Mouse (Mus musculus) layer of hippocampus, postnatal 36 days (tissue): ENCODE results near the gene Gpr179. TPM values are rescaled to one million over a fixed set of nuclear protein-coding genes. Genes with fewer than 3 reads are reported as not detected.
"Not testable (repeated sequence)": the region's sequence is repeated elsewhere in the genome, so short reads cannot be mapped to it uniquely, and the experiment has no call there.

Source experiments
- DNase-seq, 2 experiments: peaks; one replicate each; pipeline ENCODE4 v3.0.0; 2022
- total RNA-seq, 2 experiments: library from RNA; stranded (reverse); gene quantifications; 2 replicates each; pipeline ENCODE4 v1.2.3; 2021

Gene Gpr179
- total RNA-seq, 2 experiments from 2014 or later, result 0.23 to 0.30 TPM

DNA sequence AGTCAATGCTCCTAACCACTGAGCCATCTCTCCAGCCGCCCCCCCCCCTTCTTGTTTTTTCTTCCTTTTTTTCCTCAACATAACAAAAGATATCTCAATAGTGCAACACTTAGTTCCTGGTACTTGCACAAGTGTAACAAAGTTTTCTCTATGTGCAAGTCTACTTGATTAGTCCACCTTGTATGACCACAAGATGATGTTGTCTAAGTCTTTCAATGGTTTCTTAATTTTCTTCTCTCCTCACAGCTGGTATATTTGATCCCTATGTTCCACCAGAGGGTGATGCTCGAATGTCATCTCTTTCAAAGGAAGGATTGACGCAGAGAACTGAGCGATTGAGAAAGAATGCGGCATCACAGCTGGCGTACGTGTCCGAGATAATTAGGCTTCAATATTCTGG lies 30.7 kb downstream of the Gpr179 start:
- DNase-seq, result no peak

DNA sequence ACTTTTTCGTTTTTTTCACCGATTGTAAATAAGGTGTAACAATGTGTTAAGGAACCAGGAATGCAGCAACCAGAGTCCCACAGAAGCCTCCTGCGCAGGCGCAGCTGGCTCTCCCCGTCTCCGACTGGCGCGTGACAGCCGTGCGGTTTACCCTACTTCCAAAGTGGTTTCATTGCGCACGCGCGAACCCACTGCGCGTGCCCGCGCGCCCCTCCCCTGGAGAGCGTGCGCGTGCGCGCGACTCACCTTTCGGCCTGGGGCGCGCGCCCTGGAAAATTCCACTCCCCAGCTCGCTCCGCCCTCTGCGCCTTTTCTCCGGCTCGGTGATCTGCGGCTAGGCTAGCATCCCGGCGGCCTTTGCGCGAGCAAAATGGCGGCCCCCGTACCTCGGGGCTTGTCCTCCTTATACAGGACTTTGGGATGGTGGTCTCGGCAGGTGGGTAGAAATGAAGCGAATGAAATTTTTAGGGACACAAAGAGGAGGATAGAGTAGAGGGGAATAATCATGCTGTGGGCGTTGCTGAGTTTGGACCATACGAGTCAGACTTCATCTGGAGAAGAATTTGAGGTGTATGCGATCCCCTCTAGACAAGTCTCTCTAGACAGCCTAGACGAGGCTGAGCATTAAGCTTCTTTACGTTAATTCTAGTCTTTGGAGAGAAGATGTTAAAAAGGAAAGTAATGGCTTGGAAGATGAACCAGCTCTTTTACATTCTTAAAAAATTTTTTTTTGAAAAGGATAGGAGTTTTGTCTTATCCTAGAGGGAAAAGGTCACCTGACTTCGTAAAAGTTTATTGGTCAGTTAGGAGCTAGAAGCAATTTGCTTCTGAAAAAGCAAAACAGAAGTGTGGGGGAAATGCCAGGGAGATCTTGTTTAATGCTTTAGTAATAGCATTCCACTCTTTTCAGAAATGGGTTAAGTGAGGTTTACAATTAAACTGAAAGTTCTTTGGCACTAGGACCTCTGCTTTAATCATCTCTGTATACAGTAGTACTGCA lies 36.1 kb downstream of the Gpr179 start, which contains the start of gene Mrpl45:
Mrpl45 (plus strand) TSS at position 213 of the 1,000 bp plus-strand sequence.
- peak; percentile 98 for DNase-seq

DNA sequence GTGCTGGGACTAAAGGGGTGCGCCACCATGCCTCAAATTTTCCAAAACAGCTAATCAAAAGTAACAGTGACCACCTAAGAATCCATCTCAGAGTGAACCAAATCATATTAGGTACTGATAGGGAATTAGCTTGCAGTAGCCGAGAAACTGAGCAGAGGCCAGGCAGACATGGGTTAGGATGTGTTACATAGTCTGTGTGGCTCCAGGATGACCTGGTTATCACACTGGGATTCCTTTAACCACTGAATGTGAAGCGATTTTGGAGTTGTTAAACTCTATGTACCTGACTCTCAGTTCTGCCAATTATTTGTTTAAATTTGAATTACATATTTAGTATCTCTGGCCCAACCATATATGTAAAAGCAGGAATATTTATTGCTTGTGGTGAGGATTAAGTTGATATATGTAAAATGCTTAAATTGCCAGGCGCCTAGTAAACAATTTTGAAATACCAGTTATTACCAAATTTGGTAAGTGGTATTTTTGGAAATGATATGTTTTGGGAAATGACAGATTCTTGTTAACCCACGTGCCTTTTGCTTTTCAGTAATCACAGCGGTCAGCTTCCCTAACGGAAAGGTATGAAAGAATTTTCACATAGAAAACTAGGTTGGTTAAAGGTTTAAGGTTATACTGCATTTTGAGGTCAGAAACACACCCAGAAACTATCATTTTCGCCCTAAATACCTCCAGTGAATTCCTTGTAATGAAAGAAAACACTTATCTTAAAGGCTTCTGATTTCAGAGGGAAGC lies 37.0 kb downstream of the Gpr179 start:
- no peak for DNase-seq

DNA sequence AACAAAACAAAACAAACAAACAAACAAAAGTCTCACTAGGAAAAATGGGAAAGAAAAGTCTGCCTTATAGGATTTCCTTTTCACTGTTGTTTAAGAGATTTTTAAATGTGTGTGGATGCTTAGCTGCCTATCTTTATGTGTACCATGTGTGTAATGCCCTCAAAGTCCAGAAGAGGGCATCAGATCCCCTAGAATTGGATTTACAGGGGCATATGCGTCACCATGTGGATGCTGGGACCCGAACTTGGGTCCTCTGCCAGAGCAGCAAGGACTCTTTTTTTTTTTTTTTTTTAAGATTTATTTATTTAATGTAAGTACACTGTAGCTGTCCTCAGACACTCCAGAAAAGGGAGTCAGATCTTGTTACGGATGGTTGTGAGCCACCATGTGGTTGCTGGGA lies 37.8 kb downstream of the Gpr179 start:
- DNase-seq, result no peak

DNA sequence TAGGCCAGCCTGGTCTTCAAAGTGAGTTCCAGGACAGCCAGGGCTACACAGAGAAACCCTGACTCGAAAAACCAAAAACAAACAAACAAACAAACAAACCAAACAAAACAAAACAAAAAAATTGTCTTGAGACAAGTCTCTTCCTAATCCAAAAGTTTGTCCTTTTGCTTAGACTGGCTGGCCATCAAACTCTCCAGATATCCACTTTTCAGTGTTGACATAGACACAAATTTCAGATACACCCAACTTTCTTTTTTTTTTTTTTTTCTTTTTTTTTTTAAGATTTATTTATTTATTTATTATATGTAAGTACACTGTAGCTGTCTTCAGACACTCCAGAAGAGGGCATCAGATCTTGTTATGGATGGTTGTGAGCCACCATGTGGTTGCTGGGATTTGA lies 39.0 kb downstream of the Gpr179 start:
- DNase-seq, result not testable (repeated sequence)

DNA sequence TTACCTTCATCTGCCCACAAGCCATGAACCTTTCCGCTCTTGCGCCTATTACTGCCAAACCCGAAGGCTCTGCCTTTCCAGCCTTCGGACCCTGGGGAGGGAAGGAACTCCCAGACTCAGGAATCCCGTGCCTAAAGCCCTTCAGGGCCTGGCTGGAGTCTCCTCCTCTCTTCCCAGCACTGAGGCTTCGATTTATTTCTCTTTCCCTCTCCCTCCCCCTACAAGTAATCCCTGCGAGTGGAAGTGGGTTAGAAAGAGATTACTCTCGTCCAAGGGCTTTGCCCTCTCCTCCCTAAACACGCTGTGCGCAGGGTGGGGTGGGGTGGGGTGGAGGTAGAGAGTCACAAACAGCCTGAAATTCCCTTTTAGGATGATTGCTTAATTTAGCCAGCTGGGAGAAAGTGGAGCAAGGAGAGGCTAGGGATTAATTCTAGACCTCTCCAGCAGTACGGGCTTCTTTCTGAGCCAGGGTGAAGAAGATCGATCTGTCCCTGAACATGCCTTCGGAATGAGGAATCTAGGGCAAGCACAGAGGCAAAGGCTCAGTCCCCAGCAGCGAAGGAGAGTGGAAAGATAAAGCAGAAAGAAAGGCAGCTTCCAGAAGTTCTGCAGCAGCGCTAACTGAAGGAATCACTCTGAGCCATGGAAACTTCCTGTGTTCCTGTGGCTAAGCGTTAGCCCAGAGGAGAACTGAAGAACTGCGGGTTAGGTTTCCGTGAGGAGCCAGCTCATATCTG lies 40.8 kb downstream of the Gpr179 start:
- no peak for DNase-seq

DNA sequence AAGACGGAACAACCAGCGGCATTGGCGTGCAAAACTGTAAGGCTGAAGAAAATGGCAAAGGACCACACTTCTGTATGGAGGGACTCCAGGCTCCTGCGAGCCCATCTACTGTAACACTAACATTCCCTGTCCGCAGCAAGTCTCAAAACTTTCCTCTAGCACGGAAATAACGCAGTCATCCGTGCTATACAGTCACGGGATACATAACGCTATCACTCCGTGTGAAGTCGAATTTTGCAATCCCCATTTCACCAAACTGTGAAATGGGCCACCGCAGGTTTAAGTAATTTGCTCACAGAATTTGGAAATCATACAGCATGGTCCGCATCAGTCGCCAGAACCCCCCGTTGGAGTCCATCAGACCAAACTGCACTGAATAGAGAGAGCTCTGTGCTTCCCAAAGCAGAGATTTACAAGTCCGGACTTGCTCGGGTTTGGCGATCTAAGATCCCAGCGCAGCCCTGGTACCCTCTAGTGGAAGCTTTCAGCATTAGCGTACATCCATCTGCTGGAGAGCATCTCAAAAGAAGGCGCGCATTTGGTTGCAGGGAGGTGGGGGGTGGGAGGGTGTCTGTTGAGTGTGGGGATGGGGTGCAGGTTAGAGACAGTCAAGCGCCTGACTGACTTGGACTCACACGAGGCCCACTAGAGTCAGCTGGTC lies 41.8 kb downstream of the Gpr179 start:
- peak; percentile 64 to 76 for DNase-seq

DNA sequence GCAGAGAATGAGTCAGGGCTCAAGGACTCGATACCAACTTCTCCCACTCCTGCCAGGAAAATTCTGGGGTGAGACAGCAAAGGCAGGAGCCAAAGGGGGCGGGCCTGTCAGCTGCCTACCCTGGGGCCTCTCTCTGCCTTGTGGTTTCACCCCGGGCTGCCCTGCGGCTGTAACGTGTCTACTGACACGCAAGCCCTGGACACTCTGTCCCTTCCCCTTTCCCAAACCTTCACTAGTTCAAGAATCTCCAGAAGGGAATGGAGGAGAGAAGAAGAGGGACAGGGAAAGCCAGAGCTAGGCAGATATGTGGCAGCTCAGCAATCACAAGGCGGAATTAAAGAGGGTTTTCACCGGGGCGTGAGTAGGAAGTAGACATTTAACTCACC lies 42.4 kb downstream of the Gpr179 start:
- DNase-seq, result peak; percentile 51 to 64

DNA sequence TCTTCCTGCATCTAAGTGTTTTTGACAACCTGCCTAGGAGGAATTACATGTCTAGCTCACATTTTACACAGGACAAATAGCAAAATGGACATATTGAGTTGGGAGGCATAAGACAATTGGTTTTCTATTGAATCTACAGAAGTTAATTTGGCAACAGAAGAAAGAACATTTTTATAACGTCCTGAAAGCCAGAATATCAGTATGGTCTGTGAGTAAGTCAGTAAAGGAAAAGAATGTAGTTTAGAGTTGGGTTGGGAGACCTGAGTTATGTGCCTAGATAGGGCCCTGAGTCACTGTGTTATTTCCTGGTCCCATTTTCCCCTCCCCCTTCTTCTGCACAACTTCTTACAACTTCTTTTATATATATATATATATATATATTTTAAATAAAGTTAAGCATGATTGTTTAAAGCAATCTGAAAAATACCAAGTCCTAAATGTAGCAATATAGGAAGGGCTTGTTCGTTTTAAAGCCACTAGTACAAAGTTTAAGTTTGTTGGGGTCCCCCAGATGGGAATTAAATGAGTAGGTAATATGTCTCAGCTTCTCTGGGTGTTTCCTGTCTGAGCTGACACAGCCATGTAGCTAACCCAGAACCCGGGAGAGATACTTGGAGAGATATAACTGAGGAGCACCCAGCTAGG lies 42.9 kb downstream of the Gpr179 start:
- no peak for DNase-seq

DNA sequence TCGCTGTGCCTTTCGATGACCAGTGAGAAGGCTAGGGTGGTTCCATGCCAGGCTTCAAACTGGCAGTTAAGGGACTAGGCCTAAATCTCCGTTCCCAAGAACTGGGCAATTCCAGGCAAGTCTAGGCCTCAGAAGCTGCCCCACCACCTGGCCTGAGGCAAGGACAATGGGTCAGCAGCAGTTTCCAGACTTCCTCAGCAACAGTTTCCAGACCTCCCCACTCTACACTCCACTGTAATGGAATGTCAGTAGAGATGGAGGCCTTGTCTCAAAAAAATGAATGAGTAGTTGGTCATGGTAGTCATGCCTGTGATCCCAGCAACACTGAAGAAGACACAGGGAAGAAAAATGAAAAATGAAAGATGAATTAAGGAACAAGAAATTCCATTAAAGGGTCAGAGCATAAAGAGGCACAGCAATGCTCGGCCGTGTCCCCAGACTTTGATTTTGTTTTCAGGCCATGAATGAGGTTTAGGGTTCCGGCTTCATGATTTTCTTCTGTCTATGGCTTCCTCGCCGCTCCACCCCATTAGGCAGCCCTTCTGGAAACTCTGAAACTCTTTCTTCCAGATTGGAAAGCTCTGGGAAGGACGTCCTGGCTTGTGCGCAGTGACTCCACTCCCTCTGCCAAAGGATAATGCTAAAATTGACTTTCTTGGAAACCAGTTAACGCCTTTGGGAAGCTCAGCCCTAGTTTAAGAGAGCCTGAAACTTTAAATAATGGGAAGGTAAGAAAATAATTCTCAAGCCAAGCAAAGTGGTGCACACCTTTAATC lies 44.4 kb downstream of the Gpr179 start:
- DNase-seq, result no peak

DNA sequence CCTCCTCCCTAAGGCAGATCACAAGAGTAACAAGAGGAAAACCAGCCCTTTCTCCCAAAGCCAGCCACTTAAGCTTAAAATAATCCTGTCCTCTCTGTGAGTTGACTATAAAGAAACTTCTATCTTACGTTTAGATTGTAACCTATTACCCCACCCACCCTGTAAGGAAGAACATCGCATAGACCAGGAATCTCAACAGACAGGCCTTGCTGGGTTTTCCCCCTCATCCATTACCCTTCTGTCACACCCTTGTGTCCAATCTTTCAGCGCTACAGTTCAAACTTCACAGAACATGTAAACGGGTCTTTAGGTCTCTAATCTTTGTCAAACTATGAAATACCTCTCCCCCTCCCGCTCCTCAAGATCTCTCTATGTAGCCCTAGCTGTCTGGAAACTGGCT lies 47.2 kb downstream of the Gpr179 start:
- DNase-seq, result no peak

DNA sequence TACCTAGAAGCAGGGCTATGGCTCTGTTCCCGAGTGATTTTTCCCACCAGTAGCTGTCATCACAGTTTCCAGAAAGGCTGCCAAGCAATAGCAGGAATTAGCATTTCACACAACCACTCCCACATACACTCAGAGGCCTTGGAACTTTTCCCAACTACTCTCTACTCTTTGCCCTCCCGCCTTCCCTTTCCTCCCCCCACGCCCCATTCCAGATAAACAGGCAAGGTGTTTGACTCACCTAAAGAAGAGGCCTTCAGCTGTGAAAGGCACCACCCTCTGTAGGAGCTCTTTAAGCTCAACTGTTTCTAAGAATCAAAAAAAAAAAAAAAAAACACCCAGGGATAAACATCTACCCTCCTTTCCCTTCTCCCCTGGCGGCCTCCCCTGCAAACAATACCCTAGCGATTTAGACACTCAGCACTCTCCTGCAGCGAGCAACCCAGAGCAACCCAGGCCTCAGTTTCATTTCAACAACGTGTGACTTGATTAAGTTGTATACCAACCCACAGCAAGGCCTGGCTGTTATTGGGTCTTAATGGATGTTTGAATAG lies 49.6 kb downstream of the Gpr179 start:
- peak in 1 of 2 experiments; percentile 22 for DNase-seq

DNA sequence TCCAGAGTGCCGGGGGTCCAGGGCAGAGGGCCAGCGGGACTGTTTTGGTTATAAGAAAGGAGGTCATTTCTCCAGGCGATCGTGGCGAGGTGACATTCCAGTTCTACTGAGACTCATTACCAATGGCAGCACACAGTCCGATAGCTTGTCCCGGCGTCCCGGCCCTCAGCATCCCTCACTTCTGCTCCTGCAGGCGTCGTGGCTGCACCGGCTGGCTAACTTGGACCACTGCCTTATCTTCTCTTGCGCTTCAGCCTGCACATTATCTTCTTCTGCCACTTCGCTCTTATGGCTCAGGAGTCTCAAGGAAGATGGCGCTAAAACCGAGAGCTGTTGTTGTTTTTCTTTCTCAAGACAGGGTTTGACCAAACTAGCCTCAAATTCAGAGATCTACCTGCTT lies 50.5 kb downstream of the Gpr179 start:
- DNase-seq, result no peak

DNA sequence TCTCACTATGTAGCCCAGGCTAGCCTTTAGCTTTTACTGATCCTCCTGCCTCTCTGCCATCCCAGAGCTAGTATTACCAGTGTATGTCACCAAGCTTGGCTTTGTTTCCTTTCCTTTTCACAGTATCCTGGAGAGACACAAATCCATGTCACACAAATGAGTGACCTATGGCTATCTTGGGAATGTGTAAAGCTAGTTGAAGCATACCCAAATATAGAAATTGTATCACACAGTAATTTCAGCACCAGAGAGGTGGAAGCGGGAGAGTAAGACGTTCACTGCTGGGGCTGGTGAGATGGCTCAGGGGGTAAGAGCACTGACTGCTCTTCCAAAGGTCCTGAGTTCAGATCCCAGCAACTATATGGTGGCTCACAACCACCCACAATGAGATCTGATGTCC lies 51.9 kb downstream of the Gpr179 start:
- DNase-seq, result no peak

DNA sequence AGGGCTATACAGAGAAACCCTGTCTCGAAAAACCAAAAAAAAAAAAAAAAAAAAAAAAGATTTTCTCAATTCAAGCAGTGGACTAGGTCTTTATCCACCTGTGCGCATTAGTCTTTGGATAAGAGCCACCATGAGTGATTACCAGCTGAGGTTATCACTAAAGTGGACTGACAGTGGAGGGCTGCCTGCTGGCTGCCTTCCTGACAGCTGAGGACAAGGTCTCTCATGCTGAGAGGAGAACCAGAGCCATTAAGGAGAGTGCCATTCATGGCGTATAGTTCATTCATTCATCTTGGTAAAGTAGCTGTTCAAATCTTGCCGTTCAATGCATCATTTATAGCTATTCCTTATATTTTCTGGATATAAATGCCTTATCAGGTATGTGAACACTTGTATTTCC lies 55.3 kb downstream of the Gpr179 start:
- DNase-seq, result no peak

DNA sequence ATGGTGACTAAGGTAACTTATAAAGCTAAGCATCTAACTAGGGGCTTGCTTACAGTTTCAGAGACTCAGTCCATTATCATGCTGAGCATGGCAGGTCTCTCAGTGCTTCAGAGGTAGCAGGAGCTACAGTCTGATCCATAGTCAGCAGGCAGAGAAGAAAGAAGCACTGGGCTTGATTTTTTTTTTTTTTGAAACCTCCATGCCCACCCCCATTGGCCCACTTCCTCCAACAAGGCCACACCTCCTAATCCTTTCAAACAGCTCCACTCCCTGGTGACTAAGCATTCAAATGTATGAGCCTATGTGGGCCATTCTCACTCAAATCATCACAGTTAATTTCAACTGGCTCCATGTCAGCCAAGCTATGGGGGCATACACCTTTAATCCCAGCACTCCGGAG lies 59.1 kb downstream of the Gpr179 start:
- no peak for DNase-seq

DNA sequence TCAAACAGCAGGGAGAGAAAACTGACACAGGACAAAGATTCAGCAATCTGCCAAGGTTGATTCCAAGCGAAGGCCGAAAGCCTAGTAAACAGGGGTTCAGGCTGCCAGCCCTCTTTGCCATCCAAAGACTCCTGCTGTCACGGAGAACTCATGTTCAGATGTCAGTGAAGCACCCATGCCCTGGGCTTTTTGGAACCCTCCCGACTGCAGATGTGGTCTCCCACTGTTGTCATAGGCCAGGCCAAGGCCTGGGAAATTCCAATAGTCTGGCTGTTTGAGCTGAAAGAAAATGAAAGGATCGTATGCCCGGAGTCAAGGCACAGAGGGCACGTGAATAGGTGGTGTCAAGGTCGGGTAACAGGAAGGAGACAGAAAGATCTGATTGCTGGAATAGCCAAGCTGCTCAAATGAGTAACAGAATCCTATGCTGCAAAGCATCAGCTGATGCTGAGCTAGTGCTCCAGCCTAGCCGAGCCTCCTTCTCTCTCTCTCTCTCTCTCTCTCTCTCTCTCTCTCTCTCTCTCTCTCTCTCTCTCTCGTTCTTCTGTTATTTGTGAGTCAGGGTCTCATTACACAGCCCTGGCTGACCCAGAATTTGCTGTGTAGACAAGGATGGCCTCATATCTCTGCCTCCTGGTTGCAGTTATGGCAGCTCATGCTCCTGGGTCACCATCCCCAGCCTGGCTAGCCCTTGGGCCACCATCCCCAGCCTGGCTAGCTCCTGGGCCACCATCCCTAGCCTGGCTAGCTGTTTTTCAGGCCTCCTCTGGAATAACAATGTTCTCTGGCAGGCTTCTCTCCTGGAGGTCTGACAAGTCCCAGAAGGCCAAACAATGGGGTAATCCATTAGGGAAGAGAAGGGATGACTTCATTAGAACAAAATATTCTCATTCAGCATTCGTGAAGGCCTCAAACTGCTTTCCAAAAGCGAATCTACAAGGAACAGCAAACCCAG lies 62.3 kb downstream of the Gpr179 start:
- peak; percentile 50 for DNase-seq

DNA sequence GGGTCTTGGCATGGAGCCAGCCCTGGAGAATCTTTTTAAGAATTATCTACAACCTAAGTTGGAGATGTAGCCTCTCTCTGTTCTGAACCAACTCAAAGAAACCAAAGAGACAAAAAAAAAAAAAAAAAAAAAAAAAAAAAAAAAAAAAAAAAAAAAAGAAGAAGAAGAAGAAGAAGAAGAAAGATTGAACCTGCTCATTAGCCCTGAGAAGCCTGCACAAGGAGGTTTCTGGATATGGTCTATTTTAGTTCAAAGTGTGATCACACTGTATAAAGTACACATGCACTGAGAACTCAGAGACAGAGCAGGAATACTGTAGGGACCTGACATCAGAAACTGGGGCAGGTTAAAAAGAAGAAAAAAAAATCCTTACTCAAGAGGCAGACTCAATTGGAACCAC lies 64.2 kb downstream of the Gpr179 start:
- no peak for DNase-seq

DNA sequence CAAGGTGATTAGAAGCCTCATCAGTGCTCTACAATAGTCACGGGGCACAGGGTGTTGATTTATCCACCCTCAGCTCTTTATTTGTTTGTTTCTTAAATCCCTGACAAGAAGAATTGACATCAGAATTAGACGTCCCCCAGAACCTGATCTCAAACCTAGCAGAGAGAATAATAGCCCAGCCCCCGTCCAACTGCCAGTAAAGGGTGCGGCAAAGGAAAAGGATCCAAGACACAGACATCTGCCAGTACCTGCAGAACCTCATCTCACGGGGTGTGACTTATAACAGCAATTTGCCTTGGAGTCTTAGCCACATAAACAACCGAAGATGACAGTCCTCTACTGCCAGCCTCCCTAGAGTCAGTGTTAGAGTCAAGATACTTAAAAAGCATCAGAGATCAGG lies 64.9 kb downstream of the Gpr179 start:
- DNase-seq, result no peak
